Mouse (Mus musculus): ENCODE measurements around the gene 1600014C10Rik.

1600014C10Rik gene

GRCm38 (mm10) chr7:38183709-38184417 is 846 bp downstream of the 1600014C10Rik start:
- peak; percentile 87 for DNase-seq (ENCODE audit: low read depth, low spot score)

- DNase-seq (ENCODE audit: low read depth, low spot score), result no peak
These were observed 1.4 kb downstream of the 1600014C10Rik start for GRCm38 (mm10) chr7:38184418-38184745.

- DNase-seq (ENCODE audit: low read depth, low spot score), result peak; percentile 6
These were observed 1.8 kb downstream of the 1600014C10Rik start for GRCm38 (mm10) chr7:38184786-38185185.

GRCm38 (mm10) chr7:38186861-38187260 is 3.8 kb downstream of the 1600014C10Rik start:
- peak; percentile 56 for DNase-seq (ENCODE audit: low read depth, low spot score)

GRCm38 (mm10) chr7:38187796-38188195 is 4.8 kb downstream of the 1600014C10Rik start:
- DNase-seq (ENCODE audit: low read depth, low spot score), result peak; percentile 34

- DNase-seq (ENCODE audit: low read depth, low spot score), result no peak
These were observed 5.5 kb downstream of the 1600014C10Rik start for GRCm38 (mm10) chr7:38188281-38189075.

- peak; percentile 76 for DNase-seq (ENCODE audit: low read depth, low spot score)
These were observed 6.3 kb downstream of the 1600014C10Rik start for GRCm38 (mm10) chr7:38189136-38189982.

GRCm38 (mm10) chr7:38190056-38190835 is 7.2 kb downstream of the 1600014C10Rik start:
- peak; percentile 61 for DNase-seq (ENCODE audit: low read depth, low spot score)

GRCm38 (mm10) chr7:38191146-38191545 is 8.1 kb downstream of the 1600014C10Rik start:
- no peak for DNase-seq (ENCODE audit: low read depth, low spot score)

- peak; percentile 72 for DNase-seq (ENCODE audit: low read depth, low spot score)
These were observed 8.6 kb downstream of the 1600014C10Rik start for GRCm38 (mm10) chr7:38191571-38191970.

GRCm38 (mm10) chr7:38199907-38200605 is 17.0 kb downstream of the 1600014C10Rik start:
- DNase-seq (ENCODE audit: low read depth, low spot score), result no peak

GRCm38 (mm10) chr7:38200606-38201289 is 17.7 kb downstream of the 1600014C10Rik start:
- peak; percentile 94 for DNase-seq (ENCODE audit: low read depth, low spot score)

- DNase-seq (ENCODE audit: low read depth, low spot score), result no peak
These were observed 18.3 kb downstream of the 1600014C10Rik start for GRCm38 (mm10) chr7:38201290-38201658.

GRCm38 (mm10) chr7:38204314-38204713 is 21.3 kb downstream of the 1600014C10Rik start:
- peak; percentile 55 for DNase-seq (ENCODE audit: low read depth, low spot score)

GRCm38 (mm10) chr7:38205801-38206200 is 22.8 kb downstream of the 1600014C10Rik start:
- no peak for DNase-seq (ENCODE audit: low read depth, low spot score)

GRCm38 (mm10) chr7:38206564-38206963 is 23.5 kb downstream of the 1600014C10Rik start:
- DNase-seq (ENCODE audit: low read depth, low spot score), result no peak

- no peak for DNase-seq (ENCODE audit: low read depth, low spot score)
These were observed 26.0 kb downstream of the 1600014C10Rik start for GRCm38 (mm10) chr7:38208969-38209368.

GRCm38 (mm10) chr7:38209478-38210152 is 26.6 kb downstream of the 1600014C10Rik start:
- no peak for DNase-seq (ENCODE audit: low read depth, low spot score)

GRCm38 (mm10) chr7:38212651-38213062 is 29.6 kb downstream of the 1600014C10Rik start:
- no peak for DNase-seq (ENCODE audit: low read depth, low spot score)
